Mouse (Mus musculus): ENCODE measurements around the gene Olfr1509. TPM values are rescaled to one million over a fixed set of nuclear protein-coding genes. Genes with fewer than 3 reads are reported as not detected.

Olfr1509 gene
- total and polyA plus RNA-seq, 3 experiments: 0.87 TPM; not detected in 2

DNA sequence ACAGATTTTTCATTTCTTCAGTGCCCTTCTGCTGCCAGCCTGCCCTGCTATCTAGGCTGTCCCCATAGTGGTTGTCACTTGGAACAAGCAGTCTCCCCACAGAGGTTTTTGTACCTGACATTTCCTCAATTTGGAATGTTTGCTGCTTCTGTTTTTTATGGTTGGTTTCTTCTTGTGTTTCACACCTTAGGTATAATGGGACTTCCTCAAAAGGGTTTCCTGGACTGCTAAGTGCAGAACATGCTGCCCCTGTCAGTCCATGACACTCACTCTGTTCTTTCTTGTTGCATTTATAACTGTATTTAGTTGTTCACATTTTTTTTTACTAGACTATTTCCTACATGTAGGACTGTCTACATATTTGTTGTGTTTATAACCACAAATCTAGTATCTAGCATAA is 19.1 kb downstream of the Olfr1509 start:
- no peak for TF ChIP-seq POLR2AphosphoS5 (IDR thresholded peaks at IDR 0.05; ENCODE audit: insufficient replicate concordance, low read depth, low read length)
- TF ChIP-seq CTCF (IDR thresholded peaks at IDR 0.05; ENCODE audit: low read depth, low read length): no peak
- TF ChIP-seq TAL1 (conservative IDR thresholded peaks at IDR 0.05; ENCODE audit: low read depth, low read length): no peak
- TF ChIP-seq GATA2 (IDR thresholded peaks at IDR 0.05; ENCODE audit: borderline replicate concordance, low read depth, low read length): no peak
- TF ChIP-seq GATA1 (IDR thresholded peaks at IDR 0.05; ENCODE audit: borderline replicate concordance, low read length): no peak
- Histone ChIP-seq H3K9me3 (replicated peaks) (no peaks in the 10 kb centered on the region), H3K4me1 (ENCODE audit: insufficient read depth, low read depth, low read length) (no peaks in the 10 kb centered on the region), H3K36me3 (replicated peaks) (no peaks in the 10 kb centered on the region), H3K4me3 (ENCODE audit: low read depth, low read length) (no peak overlapping the region), H3K27me3 (ENCODE audit: insufficient read depth, low read length) (no peaks in the 10 kb centered on the region)
- DNase-seq (ENCODE audit: low spot score): no peak
- ATAC-seq (ENCODE audit: extremely low read depth, insufficient number of reproducible peaks, low FRiP score, poor library complexity, severe bottlenecking): no peak

DNA sequence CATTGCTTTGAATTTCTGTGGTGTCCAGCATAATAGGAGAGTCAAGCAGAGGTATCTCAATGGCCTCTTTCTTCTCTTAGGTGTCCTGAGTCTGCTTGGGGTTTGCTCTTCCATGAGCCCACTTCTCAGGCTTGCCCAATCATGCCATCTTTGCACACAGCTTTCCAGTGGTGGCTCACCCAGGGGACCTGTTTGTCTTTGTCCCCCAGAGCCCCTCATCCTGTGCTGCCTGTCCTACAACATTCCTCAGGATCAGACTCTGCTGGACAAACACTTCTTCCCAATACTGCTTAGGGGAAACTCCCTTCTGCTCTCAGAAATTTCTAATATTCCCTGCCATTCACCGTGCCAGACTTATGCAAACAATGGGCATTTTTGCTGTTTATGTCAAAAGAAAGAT is 22.9 kb downstream of the Olfr1509 start:
- DNase-seq (ENCODE audit: low spot score): no peak
- no peaks in the 10 kb centered on the region for H3K4me1 ChIP-seq (ENCODE audit: insufficient read depth, low read depth, low read length)
- no peaks in the 10 kb centered on the region for H3K27me3 ChIP-seq (ENCODE audit: insufficient read depth, low read length)
- H3K36me3 ChIP-seq (replicated peaks): no peaks in the 10 kb centered on the region
- no peaks in the 10 kb centered on the region for H3K9me3 ChIP-seq (replicated peaks)
- no peak overlapping the region for H3K4me3 ChIP-seq (ENCODE audit: low read depth, low read length)
- TF ChIP-seq POLR2AphosphoS5 (IDR thresholded peaks at IDR 0.05; ENCODE audit: insufficient replicate concordance, low read depth, low read length) (no peak), GATA1 (IDR thresholded peaks at IDR 0.05; ENCODE audit: borderline replicate concordance, low read length) (no peak)
- no peak for ATAC-seq (ENCODE audit: extremely low read depth, insufficient number of reproducible peaks, low FRiP score, poor library complexity, severe bottlenecking)

DNA sequence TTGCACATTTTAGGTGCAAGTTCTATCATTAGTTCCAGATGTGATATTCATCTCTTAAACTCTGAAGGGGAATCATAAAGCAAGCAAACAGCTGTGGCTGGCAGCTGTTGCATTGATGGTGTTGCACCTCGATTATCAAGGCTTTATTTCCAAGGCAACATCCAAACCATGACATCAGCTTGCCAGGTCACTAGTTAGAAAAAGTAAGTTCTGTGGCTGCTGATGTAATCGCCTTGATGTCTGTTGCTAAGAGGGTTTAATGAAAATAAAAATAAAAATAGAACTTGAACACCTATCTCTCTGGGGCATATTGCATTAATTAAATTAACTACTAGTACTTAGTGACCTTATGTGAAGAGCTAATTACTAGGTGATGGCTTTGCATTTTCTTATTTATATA is 24.6 kb downstream of the Olfr1509 start, which contains the start of gene Olfr1508:
Gene Olfr1508, minus strand, starts transcription at position 101 of the 400 bp plus-strand sequence.
- Histone ChIP-seq H3K36me3 (replicated peaks) (no peaks in the 10 kb centered on the region), H3K9me3 (replicated peaks) (no peaks in the 10 kb centered on the region), H3K27me3 (ENCODE audit: insufficient read depth, low read length) (no peaks in the 10 kb centered on the region), H3K4me3 (ENCODE audit: low read depth, low read length) (no peak within 1 kb of the TSS), H3K4me1 (ENCODE audit: insufficient read depth, low read depth, low read length) (no peaks in the 10 kb centered on the region)
- no peak for DNase-seq (ENCODE audit: low spot score)
- no peak for ATAC-seq (ENCODE audit: extremely low read depth, insufficient number of reproducible peaks, low FRiP score, poor library complexity, severe bottlenecking)
- TF ChIP-seq POLR2AphosphoS5 (IDR thresholded peaks at IDR 0.05; ENCODE audit: insufficient replicate concordance, low read depth, low read length) (no peak), TAL1 (conservative IDR thresholded peaks at IDR 0.05; ENCODE audit: low read depth, low read length) (no peak), GATA1 (IDR thresholded peaks at IDR 0.05; ENCODE audit: borderline replicate concordance, low read length) (no peak), CTCF (IDR thresholded peaks at IDR 0.05; ENCODE audit: low read depth, low read length) (no peak), GATA2 (IDR thresholded peaks at IDR 0.05; ENCODE audit: borderline replicate concordance, low read depth, low read length) (no peak)

DNA sequence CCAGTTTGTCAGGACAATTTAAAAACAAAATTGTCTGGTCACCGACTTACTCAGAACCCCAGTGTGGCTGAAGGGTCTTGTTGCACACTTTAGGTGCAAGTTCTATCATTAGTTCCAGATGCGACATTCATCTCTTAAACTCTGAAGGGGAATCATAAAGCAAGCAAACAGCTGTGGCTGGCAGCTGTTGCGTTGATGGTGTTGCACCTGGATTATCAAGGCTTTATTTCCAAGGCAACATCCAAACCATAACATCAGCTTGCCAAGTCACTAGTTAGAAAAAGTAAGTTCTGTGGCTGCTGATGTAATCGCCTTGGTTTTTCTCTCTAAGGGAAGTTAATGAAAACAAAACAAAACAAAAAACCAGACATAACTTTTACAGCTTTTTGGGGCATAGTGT is 52.7 kb downstream of the Olfr1509 start, which contains the start of gene Olfr1507:
Gene Olfr1507, minus strand, starts transcription at position 234 of the 400 bp plus-strand sequence.
- no peaks in the 10 kb centered on the region for H3K36me3 ChIP-seq (replicated peaks)
- no peaks in the 10 kb centered on the region for H3K4me1 ChIP-seq (ENCODE audit: insufficient read depth, low read depth, low read length)
- DNase-seq (ENCODE audit: low spot score) (no peak), ATAC-seq (ENCODE audit: extremely low read depth, insufficient number of reproducible peaks, low FRiP score, poor library complexity, severe bottlenecking) (no peak)
- H3K9me3 ChIP-seq (replicated peaks): no peaks in the 10 kb centered on the region
- no peak within 1 kb of the TSS for H3K4me3 ChIP-seq (ENCODE audit: low read depth, low read length)
- TF ChIP-seq GATA1 (IDR thresholded peaks at IDR 0.05; ENCODE audit: borderline replicate concordance, low read length) (no peak), POLR2AphosphoS5 (IDR thresholded peaks at IDR 0.05; ENCODE audit: insufficient replicate concordance, low read depth, low read length) (no peak), GATA2 (IDR thresholded peaks at IDR 0.05; ENCODE audit: borderline replicate concordance, low read depth, low read length) (no peak), TAL1 (conservative IDR thresholded peaks at IDR 0.05; ENCODE audit: low read depth, low read length) (no peak), CTCF (IDR thresholded peaks at IDR 0.05; ENCODE audit: low read depth, low read length) (no peak)
- no peaks in the 10 kb centered on the region for H3K27me3 ChIP-seq (ENCODE audit: insufficient read depth, low read length)

Other genes starting within 250 kb of the Olfr1509 start
- gene Supt16, start 245.6 kb upstream of the Olfr1509 start, total RNA-seq (2014; fragmentation: Nextera tagmentation): 173 and 179 TPM in 2 replicates
- 189 and 225 TPM in 2 replicates for gene Supt16, start 245.6 kb upstream of the Olfr1509 start, total RNA-seq (2017)
- 37.1 and 44.7 TPM in 2 replicates for gene Supt16, start 245.6 kb upstream of the Olfr1509 start, polyA plus RNA-seq (2012)
- 222 and 247 TPM in 2 replicates for gene Chd8, start 185.2 kb upstream of the Olfr1509 start, total RNA-seq (2014; fragmentation: Nextera tagmentation)
- gene Chd8, start 185.2 kb upstream of the Olfr1509 start, total RNA-seq (2017): 57.6 and 78.7 TPM in 2 replicates
- 16.0 and 22.6 TPM in 2 replicates for gene Chd8, start 185.2 kb upstream of the Olfr1509 start, polyA plus RNA-seq (2012)
- gene Tox4, start 163.8 kb upstream of the Olfr1509 start, total RNA-seq (2014; fragmentation: Nextera tagmentation): 42.4 and 49.2 TPM in 2 replicates
- gene Tox4, start 163.8 kb upstream of the Olfr1509 start, total RNA-seq (2017): 42.9 and 43.0 TPM in 2 replicates
- gene Tox4, start 163.8 kb upstream of the Olfr1509 start, polyA plus RNA-seq (2012): 33.1 and 37.2 TPM in 2 replicates
- 31.2 and 33.2 TPM in 2 replicates for gene Rab2b, start 163.4 kb upstream of the Olfr1509 start, total RNA-seq (2014; fragmentation: Nextera tagmentation)
- gene Rab2b, start 163.4 kb upstream of the Olfr1509 start, total RNA-seq (2017): 13.8 and 14.9 TPM in 2 replicates
- gene Rab2b, start 163.4 kb upstream of the Olfr1509 start, polyA plus RNA-seq (2012): 0.62 and 0.91 TPM in 2 replicates
- gene Mettl3, start 137.9 kb upstream of the Olfr1509 start, total RNA-seq (2014; fragmentation: Nextera tagmentation): 71.6 and 74.2 TPM in 2 replicates
- gene Mettl3, start 137.9 kb upstream of the Olfr1509 start, total RNA-seq (2017): 95.9 and 98.6 TPM in 2 replicates
- 10.4 and 16.5 TPM in 2 replicates for gene Mettl3, start 137.9 kb upstream of the Olfr1509 start, polyA plus RNA-seq (2012)
- 7.8 TPM in 2 replicates for gene Sall2, start 114.2 kb upstream of the Olfr1509 start, total RNA-seq (2014; fragmentation: Nextera tagmentation)
- 2.3 and 2.8 TPM in 2 replicates for gene Sall2, start 114.2 kb upstream of the Olfr1509 start, total RNA-seq (2017)
- gene Sall2, start 114.2 kb upstream of the Olfr1509 start, polyA plus RNA-seq (2012): 4.7 and 5.2 TPM in 2 replicates
- not detected in 2 replicates for gene Olfr1513, start 86.6 kb upstream of the Olfr1509 start, total RNA-seq (2014; fragmentation: Nextera tagmentation)
- gene Olfr1513, start 86.6 kb upstream of the Olfr1509 start, total RNA-seq (2017): 0.05 and 0.06 TPM in 2 replicates
- gene Olfr1513, start 86.6 kb upstream of the Olfr1509 start, polyA plus RNA-seq (2012): not detected in 2 replicates
- gene Olfr1512, start 63.8 kb upstream of the Olfr1509 start, total RNA-seq (2014; fragmentation: Nextera tagmentation): not detected in 2 replicates
- gene Olfr1512, start 63.8 kb upstream of the Olfr1509 start, total RNA-seq (2017): 0.22 TPM in 1 of 2 replicates, not detected in the other
- not detected in 2 replicates for gene Olfr1512, start 63.8 kb upstream of the Olfr1509 start, polyA plus RNA-seq (2012)
- not detected in 2 replicates for gene Olfr1511, start 45.6 kb upstream of the Olfr1509 start, total RNA-seq (2014; fragmentation: Nextera tagmentation)
- not detected in 2 replicates for gene Olfr1511, start 45.6 kb upstream of the Olfr1509 start, total RNA-seq (2017)
- not detected in 2 replicates for gene Olfr1511, start 45.6 kb upstream of the Olfr1509 start, polyA plus RNA-seq (2012)
- not detected in 2 replicates for gene Olfr1510, start 28.6 kb upstream of the Olfr1509 start, total RNA-seq (2014; fragmentation: Nextera tagmentation)
- gene Olfr1510, start 28.6 kb upstream of the Olfr1509 start, total RNA-seq (2017): 0.23 and 0.27 TPM in 2 replicates
- not detected in 2 replicates for gene Olfr1510, start 28.6 kb upstream of the Olfr1509 start, polyA plus RNA-seq (2012)
- gene Olfr1508, start 24.5 kb downstream of the Olfr1509 start, total RNA-seq (2014; fragmentation: Nextera tagmentation): not detected in 2 replicates
- gene Olfr1508, start 24.5 kb downstream of the Olfr1509 start, total RNA-seq (2017): 0.06 and 0.27 TPM in 2 replicates
- not detected in 2 replicates for gene Olfr1508, start 24.5 kb downstream of the Olfr1509 start, polyA plus RNA-seq (2012)
- gene Olfr1507, start 52.8 kb downstream of the Olfr1509 start, total RNA-seq (2014; fragmentation: Nextera tagmentation): not detected in 2 replicates
- gene Olfr1507, start 52.8 kb downstream of the Olfr1509 start, total RNA-seq (2017): 0.16 and 0.35 TPM in 2 replicates
- gene Olfr1507, start 52.8 kb downstream of the Olfr1509 start, polyA plus RNA-seq (2012): not detected in 2 replicates

All from G1E (cell line).